Comparison of ENCODE assay signal across 19 mouse cellular contexts in the genomic region with DNA sequence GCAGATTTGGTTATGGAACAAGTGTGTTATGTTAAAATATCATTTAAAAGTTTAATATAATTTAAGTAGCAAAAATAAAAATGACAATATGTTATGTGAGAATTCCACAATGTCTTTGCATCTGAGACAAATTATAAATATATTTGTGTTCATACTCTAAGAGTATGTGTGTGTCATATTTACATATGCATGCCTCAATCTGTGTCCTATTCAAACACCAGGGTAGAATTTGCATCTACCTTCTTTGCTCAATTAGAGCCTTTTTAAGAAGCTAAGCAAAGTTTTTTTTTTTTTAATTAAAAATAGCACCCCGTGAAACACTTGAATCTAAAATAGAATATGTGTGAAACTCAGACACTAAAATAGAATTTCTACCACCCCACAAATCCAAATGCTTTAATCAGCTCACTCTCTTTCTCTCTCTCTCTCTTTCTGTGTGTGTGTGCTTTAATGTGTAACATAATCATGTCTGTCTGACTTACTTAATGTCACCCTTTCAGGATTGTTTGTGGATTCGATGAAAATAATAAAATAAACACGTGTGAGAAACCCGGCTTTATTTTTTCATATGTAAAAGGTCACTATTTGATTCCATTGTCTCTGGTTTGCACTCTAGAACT.
DNase-seq lines count a peak whose midpoint lies in the region; ATAC-seq lines count a peak whose summit lies in the region.
"Had no signal": no experiment of that assay in that cellular context is flagged by ENCODE, and none has a peak within 500 bp of the region (broad histone marks: within the 10 kb centered on the region; RNA-seq: fewer than 3 reads in every experiment).

No protein-coding gene starts in this region.

- no peaks in the 10 kb centered on the region for H3K36me3 ChIP-seq in forebrain, embryonic 14.5 days (ENCODE audit: control insufficient read depth, insufficient read depth, low read length)
- H3K36me3 ChIP-seq in forebrain, embryonic 11.5 days (ENCODE audit: control insufficient read depth, insufficient read depth, low read length) = no peaks in the 10 kb centered on the region
- H3K36me3 ChIP-seq in forebrain, embryonic 16.5 days (ENCODE audit: control insufficient read depth, insufficient read depth) = no peaks in the 10 kb centered on the region
- no peaks in the 10 kb centered on the region for H3K36me3 ChIP-seq in forebrain, embryonic 12.5 days (replicated peaks)
- H3K36me3 ChIP-seq: embryonic facial prominence, embryonic 13.5 days; embryonic facial prominence, embryonic 15.5 days; G1E had no signal

- no peak overlapping the region for H3K27ac ChIP-seq in forebrain, embryonic 14.5 days (ENCODE audit: low read depth, low read length)
- no peak overlapping the region for H3K27ac ChIP-seq in forebrain, embryonic 11.5 days (ENCODE audit: low read depth, low read length)
- H3K27ac ChIP-seq in forebrain, embryonic 16.5 days (ENCODE audit: low read length) = peak overlapping the region; percentile 53
- H3K27ac ChIP-seq in forebrain, embryonic 12.5 days = no peak overlapping the region
- H3K27ac ChIP-seq: embryonic facial prominence, embryonic 13.5 days; embryonic facial prominence, embryonic 15.5 days; gastrocnemius, adult 2 months had no signal

- WGBS in forebrain, embryonic 14.5 days = 70% methylated on average over 4 of the region's 4 CpGs
- WGBS in forebrain, embryonic 11.5 days = 82% methylated on average over 4 of the region's 4 CpGs
- WGBS in forebrain, embryonic 16.5 days = 54% methylated on average over 4 of the region's 4 CpGs
- 82% methylated on average over 4 of the region's 4 CpGs for WGBS in forebrain, embryonic 12.5 days

- H3K9ac ChIP-seq in forebrain, embryonic 14.5 days (ENCODE audit: low read length) = no peak overlapping the region
- H3K9ac ChIP-seq in forebrain, embryonic 11.5 days (ENCODE audit: low read length) = no peak overlapping the region
- no peak overlapping the region for H3K9ac ChIP-seq in forebrain, embryonic 16.5 days (replicated peaks; ENCODE audit: low read depth, low read length)
- H3K9ac ChIP-seq in forebrain, embryonic 12.5 days = no peak overlapping the region
- H3K9ac ChIP-seq: embryonic facial prominence, embryonic 13.5 days; embryonic facial prominence, embryonic 15.5 days had no signal

- no peak overlapping the region for H3K4me3 ChIP-seq in forebrain, embryonic 14.5 days (ENCODE audit: low read depth, low read length)
- no peak overlapping the region for H3K4me3 ChIP-seq in forebrain, embryonic 11.5 days (ENCODE audit: low read depth, low read length)
- no peak overlapping the region for H3K4me3 ChIP-seq in forebrain, embryonic 16.5 days (replicated peaks; ENCODE audit: low read length)
- no peak overlapping the region for H3K4me3 ChIP-seq in forebrain, embryonic 12.5 days (replicated peaks)
- H3K4me3 ChIP-seq: embryonic facial prominence, embryonic 13.5 days; embryonic facial prominence, embryonic 15.5 days; erythroblast, embryonic 14.5 days; gastrocnemius, adult 2 months had no signal

- peak; percentile 49 for DNase-seq in forebrain, embryonic 14.5 days (ENCODE audit: low spot score)
- DNase-seq in forebrain, embryonic 11.5 days (ENCODE audit: low spot score) = no peak
- DNase-seq in frontal cortex, postnatal 25 days (ENCODE audit: low spot score in 2 of 2) = no peak
- DNase-seq in brain, adult 2 months (ENCODE audit: low read depth, low spot score) = peak; percentile 6
- no peak for DNase-seq in testis, postnatal 10 days (ENCODE audit: low spot score)
- DNase-seq: adrenal gland, adult 8-10 months; B cell, adult 2 months; cerebellum, adult 11-12 months had no signal

- ATAC-seq in forebrain, embryonic 14.5 days = no peak
- no peak for ATAC-seq in forebrain, embryonic 11.5 days (replicated peaks; ENCODE audit: low FRiP score)
- peak; percentile 66 for ATAC-seq in forebrain, embryonic 16.5 days
- ATAC-seq in forebrain, embryonic 12.5 days (ENCODE audit: low FRiP score) = no peak
- peak; percentile 62; the same call in 1 of the 2 replicates for ATAC-seq in frontal cortex, adult (ENCODE audit: low TSS enrichment)
- ATAC-seq: activated CD4-positive, CD25-positive, alpha-beta regulatory T cell, adult 4 months; CD4-positive, CD25-positive, alpha-beta regulatory T cell, adult 4 months had no signal

- H3K9me3 ChIP-seq in forebrain, embryonic 14.5 days (replicated peaks; ENCODE audit: control insufficient read depth, low read length) = no peaks in the 10 kb centered on the region
- H3K9me3 ChIP-seq in forebrain, embryonic 11.5 days (ENCODE audit: control insufficient read depth, low read length) = no peaks in the 10 kb centered on the region
- no peaks in the 10 kb centered on the region for H3K9me3 ChIP-seq in forebrain, embryonic 16.5 days (ENCODE audit: control insufficient read depth, low read length)
- no peaks in the 10 kb centered on the region for H3K9me3 ChIP-seq in forebrain, embryonic 12.5 days
- H3K9me3 ChIP-seq: embryonic facial prominence, embryonic 13.5 days; embryonic facial prominence, embryonic 15.5 days; G1E had no signal

- no peaks in the 10 kb centered on the region for H3K27me3 ChIP-seq in forebrain, embryonic 14.5 days (replicated peaks; ENCODE audit: control insufficient read depth, insufficient read depth, low read length)
- H3K27me3 ChIP-seq in forebrain, embryonic 11.5 days (ENCODE audit: control insufficient read depth, insufficient read depth, low read length) = no peaks in the 10 kb centered on the region
- no peaks in the 10 kb centered on the region for H3K27me3 ChIP-seq in forebrain, embryonic 16.5 days (replicated peaks; ENCODE audit: control insufficient read depth, insufficient read depth, low read length)
- no peaks in the 10 kb centered on the region for H3K27me3 ChIP-seq in forebrain, embryonic 12.5 days
- H3K27me3 ChIP-seq: CH12.LX; embryonic facial prominence, embryonic 13.5 days; embryonic facial prominence, embryonic 15.5 days had no signal

- no peak overlapping the region for H3K4me2 ChIP-seq in forebrain, embryonic 14.5 days (ENCODE audit: low read length)
- H3K4me2 ChIP-seq in forebrain, embryonic 11.5 days (ENCODE audit: low read depth, low read length, severe bottlenecking) = no peak overlapping the region
- H3K4me2 ChIP-seq in forebrain, embryonic 16.5 days (ENCODE audit: low read length) = no peak overlapping the region
- no peak overlapping the region for H3K4me2 ChIP-seq in forebrain, embryonic 12.5 days
- H3K4me2 ChIP-seq: embryonic facial prominence, embryonic 13.5 days; embryonic facial prominence, embryonic 15.5 days had no signal

- H3K4me1 ChIP-seq in forebrain, embryonic 14.5 days (ENCODE audit: control insufficient read depth, insufficient read depth, low read length) = 0 out of 2 replicates have a peak, but pooled peaks cover 2% of the 10 kb centered on the region
- no peaks in the 10 kb centered on the region for H3K4me1 ChIP-seq in forebrain, embryonic 11.5 days (replicated peaks; ENCODE audit: control insufficient read depth, insufficient read depth, low read length)
- H3K4me1 ChIP-seq in forebrain, embryonic 16.5 days (replicated peaks; ENCODE audit: control insufficient read depth, insufficient read depth, low read length) = peaks cover 4% of the 10 kb centered on the region
- no peaks in the 10 kb centered on the region for H3K4me1 ChIP-seq in forebrain, embryonic 12.5 days
- H3K4me1 ChIP-seq: embryonic facial prominence, embryonic 13.5 days; embryonic facial prominence, embryonic 15.5 days had no signal

Comparison
In these comparisons a context has a peak if more than half of its experiments do, and no peak if none do; other contexts are left out.
1. ATAC-seq: peak in forebrain, embryonic 16.5 days (single experiment) and frontal cortex, adult (single experiment); none in forebrain, embryonic 14.5 days (single experiment), forebrain, embryonic 11.5 days (single experiment) and forebrain, embryonic 12.5 days (single experiment).
2. DNase-seq: peak in forebrain, embryonic 14.5 days (single experiment) and brain, adult 2 months (single experiment); none in forebrain, embryonic 11.5 days (single experiment), frontal cortex, postnatal 25 days (0 of 2) and testis, postnatal 10 days (single experiment).